Mouse (Mus musculus) yolk sac, embryonic 10.5 days (tissue): ENCODE data around the gene Tmem87b.

Source experiments
- DNase-seq: peaks from one replicate; pipeline ENCODE4 v3.0.0-alpha.2; 2017; ENCODE audit warnings: low spot score

Tmem87b gene

GRCm38 (mm10) chr2:128818956-128819643, 1.2 kb downstream of the Tmem87b start:
- DNase-seq: peak; percentile 61

GRCm38 (mm10) chr2:128820631-128821030, 2.7 kb downstream of the Tmem87b start:
- DNase-seq: no peak

GRCm38 (mm10) chr2:128823893-128824292, 6.0 kb downstream of the Tmem87b start:
- no peak for DNase-seq

- DNase-seq: no peak
Measured at GRCm38 (mm10) chr2:128827787-128828186, 9.9 kb downstream of the Tmem87b start.

GRCm38 (mm10) chr2:128832611-128833010, 14.7 kb downstream of the Tmem87b start:
- DNase-seq: no peak

GRCm38 (mm10) chr2:128833035-128833434, 15.1 kb downstream of the Tmem87b start:
- DNase-seq: peak; percentile 25

GRCm38 (mm10) chr2:128833435-128833834, 15.5 kb downstream of the Tmem87b start:
- DNase-seq: peak; percentile 40

- DNase-seq: no peak
Measured at GRCm38 (mm10) chr2:128837531-128837930, 19.6 kb downstream of the Tmem87b start.

- DNase-seq: no peak
Measured at GRCm38 (mm10) chr2:128838611-128839010, 20.7 kb downstream of the Tmem87b start.

- no peak for DNase-seq
Measured at GRCm38 (mm10) chr2:128839501-128839900, 21.6 kb downstream of the Tmem87b start.

GRCm38 (mm10) chr2:128842437-128842836, 24.5 kb downstream of the Tmem87b start:
- DNase-seq: no peak

- DNase-seq: no peak
Measured at GRCm38 (mm10) chr2:128850036-128850435, 32.1 kb downstream of the Tmem87b start.

GRCm38 (mm10) chr2:128856673-128857072, 38.8 kb downstream of the Tmem87b start:
- DNase-seq: no peak

GRCm38 (mm10) chr2:128858962-128859361, 41.0 kb downstream of the Tmem87b start:
- no peak for DNase-seq

GRCm38 (mm10) chr2:128859861-128860260, 41.9 kb downstream of the Tmem87b start:
- DNase-seq: no peak

- DNase-seq: no peak
Measured at GRCm38 (mm10) chr2:128862636-128863035, 44.7 kb downstream of the Tmem87b start, which contains the start of gene Fbln7. Fbln7 (plus strand) TSS chr2:128862981.

GRCm38 (mm10) chr2:128863777-128864331, 45.9 kb downstream of the Tmem87b start:
- peak; percentile 71 for DNase-seq

GRCm38 (mm10) chr2:128865061-128865460, 47.1 kb downstream of the Tmem87b start:
- DNase-seq: no peak

GRCm38 (mm10) chr2:128871656-128872055, 53.7 kb downstream of the Tmem87b start:
- peak; percentile 22 for DNase-seq

GRCm38 (mm10) chr2:128872256-128872655, 54.3 kb downstream of the Tmem87b start:
- no peak for DNase-seq

GRCm38 (mm10) chr2:128875526-128875925, 57.6 kb downstream of the Tmem87b start:
- no peak for DNase-seq

GRCm38 (mm10) chr2:128881236-128881635, 63.3 kb downstream of the Tmem87b start:
- no peak for DNase-seq

GRCm38 (mm10) chr2:128885225-128885811, 67.4 kb downstream of the Tmem87b start:
- DNase-seq: no peak
